In the genomic region with DNA sequence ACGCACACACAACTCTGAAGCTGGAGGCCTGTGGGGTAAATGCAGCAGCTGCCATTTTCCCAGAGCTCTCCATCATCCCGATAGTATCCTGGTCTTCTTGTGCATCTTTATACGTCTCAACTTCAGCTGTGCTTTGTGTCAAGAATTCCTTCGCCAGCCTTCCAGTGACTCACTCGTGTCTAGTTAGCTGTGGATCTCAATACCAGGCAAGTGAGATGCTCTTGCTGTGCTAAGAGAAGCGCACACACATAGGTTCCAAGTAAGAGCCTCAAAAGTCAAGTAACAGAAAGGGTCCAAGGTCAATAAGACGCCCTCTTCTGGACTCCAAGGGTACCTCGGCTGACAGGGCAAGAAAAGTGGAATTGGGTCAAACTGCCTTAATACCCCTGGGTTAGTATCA, we compare ENCODE assay signal across 16 mouse cellular contexts. TPM values are rescaled to one million over a fixed set of nuclear protein-coding genes. Genes with fewer than 3 reads are reported as not detected.
"Had no signal": no experiment of that assay in that cellular context is flagged by ENCODE, and none has a peak within 500 bp of the region (broad histone marks: within the 10 kb centered on the region; RNA-seq: fewer than 3 reads in every experiment).

No protein-coding gene starts in this region.

- H3K9me3 ChIP-seq: kidney, embryonic 15.5 days; liver, embryonic 15.5 days; midbrain, embryonic 15.5 days; neural tube, embryonic 12.5 days had no signal

- H3K9ac ChIP-seq: kidney, embryonic 15.5 days; liver, embryonic 15.5 days; midbrain, embryonic 15.5 days; neural tube, embryonic 12.5 days had no signal

- H3K27ac ChIP-seq: liver, embryonic 15.5 days; macrophage; midbrain, embryonic 15.5 days; neural tube, embryonic 12.5 days had no signal

- H3K4me1 ChIP-seq: megakaryocyte, embryonic 14.5 days; midbrain, embryonic 15.5 days; neural tube, embryonic 12.5 days had no signal

- H3K27me3 ChIP-seq: kidney, embryonic 15.5 days; liver, embryonic 15.5 days; megakaryocyte, embryonic 14.5 days; midbrain, embryonic 15.5 days; neural tube, embryonic 12.5 days had no signal

- DNase-seq: kidney, adult 11 months; kidney, postnatal 25 days; left cerebral cortex, postnatal 4 days; lung, adult 2 months; lung, postnatal 10 days; right cerebral cortex, postnatal 4 days; spleen, adult 18-20 months; thymus, postnatal 4 days had no signal

- H3K4me2 ChIP-seq: kidney, embryonic 15.5 days; liver, embryonic 11.5 days; liver, embryonic 15.5 days; midbrain, embryonic 11.5 days; midbrain, embryonic 15.5 days; neural tube, embryonic 12.5 days had no signal

- H3K36me3 ChIP-seq: kidney, embryonic 15.5 days; liver, embryonic 15.5 days; midbrain, embryonic 15.5 days; neural tube, embryonic 12.5 days had no signal

- H3K4me3 ChIP-seq: kidney, embryonic 15.5 days; liver, embryonic 15.5 days; megakaryocyte, embryonic 14.5 days; midbrain, embryonic 15.5 days; neural tube, embryonic 12.5 days had no signal

- ATAC-seq: midbrain, embryonic 15.5 days had no signal

RNA-seq across cellular contexts. Expression of a gene that starts 37.0 kb away (rescaled TPM):
- polyA plus RNA-seq: macrophage had no signal
